Mouse (Mus musculus) hematopoietic stem cell, adult 5-6 weeks (primary cell): ENCODE data around the gene Fam76a. TPM values are rescaled to one million over a fixed set of nuclear protein-coding genes. Genes with fewer than 3 reads are reported as not detected.

Experiments
- ATAC-seq, 2 experiments: fragments of 125-278 bp in 1 of 2; replicated peaks in 1 of 2; 2 replicates each; pipeline ENCODE4 v1.8.0; 2016 to 2017; ENCODE audit warnings: inconsistent platforms in 2 of 2, mild to moderate bottlenecking in 2 of 2, moderate number of reproducible peaks in 2 of 2, low read depth in 1 of 2, moderate TSS enrichment in 1 of 2; ENCODE audit not compliant: low FRiP score in 2 of 2, poor library complexity in 2 of 2, severe bottlenecking in 2 of 2, insufficient read depth in 1 of 2, low TSS enrichment in 1 of 2
- total RNA-seq: library from RNA; stranded (forward); fragments of 172-1452, 232-1000 nt; gene quantifications from 2 replicates; pipeline ENCODE4 v1.2.3, GENCODE M21; 2017

Fam76a gene
- total RNA-seq, result 24.4 and 25.1 TPM in 2 replicates

- ATAC-seq, result peak; percentile 96 to 98
Observed at GRCm38 (mm10) chr4:132922558-132923008, at the start of gene Fam76a. Gene Fam76a (minus strand): TSS chr4:132922558.

- no peak for ATAC-seq
Observed at GRCm38 (mm10) chr4:132972101-132972500, 49.7 kb upstream of the Fam76a start.

- no peak for ATAC-seq
Observed at GRCm38 (mm10) chr4:132971601-132972000, 49.2 kb upstream of the Fam76a start.

GRCm38 (mm10) chr4:132968105-132968938 lies 46.0 kb upstream of the Fam76a start:
- ATAC-seq, result no peak

- ATAC-seq, result no peak
Observed at GRCm38 (mm10) chr4:132964473-132964872, 42.1 kb upstream of the Fam76a start.

- no peak for ATAC-seq
Observed at GRCm38 (mm10) chr4:132964064-132964463, 41.7 kb upstream of the Fam76a start.

- no peak for ATAC-seq
Observed at GRCm38 (mm10) chr4:132963436-132963835, 41.1 kb upstream of the Fam76a start.

GRCm38 (mm10) chr4:132962628-132963027 lies 40.3 kb upstream of the Fam76a start:
- ATAC-seq, result no peak

- no peak for ATAC-seq
Observed at GRCm38 (mm10) chr4:132961866-132962265, 39.5 kb upstream of the Fam76a start.

- ATAC-seq, result peak; percentile 36 to 40; a peak in 2 of 4 replicates
Observed at GRCm38 (mm10) chr4:132960864-132961639, 38.7 kb upstream of the Fam76a start.

- ATAC-seq, result no peak
Observed at GRCm38 (mm10) chr4:132960313-132960712, 38.0 kb upstream of the Fam76a start.

- ATAC-seq, result no peak
Observed at GRCm38 (mm10) chr4:132959679-132960045, 37.3 kb upstream of the Fam76a start.

GRCm38 (mm10) chr4:132958741-132959678 lies 36.7 kb upstream of the Fam76a start:
- ATAC-seq, result no peak

GRCm38 (mm10) chr4:132955395-132955791 lies 33.0 kb upstream of the Fam76a start:
- no peak for ATAC-seq

GRCm38 (mm10) chr4:132954530-132955394 lies 32.4 kb upstream of the Fam76a start:
- ATAC-seq, result no peak

- peak in 1 of 2 experiments; percentile 9; a peak in 1 of 4 replicates for ATAC-seq
Observed at GRCm38 (mm10) chr4:132950999-132951398, 28.6 kb upstream of the Fam76a start.
